Mouse (Mus musculus): ENCODE data around the gene Irf2bpl. TPM values are rescaled to one million over a fixed set of nuclear protein-coding genes. Genes with fewer than 3 reads are reported as not detected.

Gene Irf2bpl
- polyA plus RNA-seq, 1 experiment from 2014 or later, result 94.9 TPM

- no peaks in the 10 kb centered on the region for H3K9me3 ChIP-seq
- H3K4me1 ChIP-seq, result peaks cover 14% of the 10 kb centered on the region
- H3K36me3 ChIP-seq, result no peaks in the 10 kb centered on the region
- ATAC-seq (replicated peaks), result no peak
- no peak overlapping the region for H3K27ac ChIP-seq (replicated peaks)
- no peak overlapping the region for H3K9ac ChIP-seq (replicated peaks)
- 95% methylated on average over 5 of the region's 5 CpGs for WGBS
- H3K4me3 ChIP-seq, result no peak overlapping the region
- no peak overlapping the region for H3K4me2 ChIP-seq (replicated peaks)
- H3K27me3 ChIP-seq, result no peaks in the 10 kb centered on the region
Observed at GRCm38 (mm10) chr12:86864316-86865020, 20.1 kb downstream of the Irf2bpl start.

- H3K9ac ChIP-seq (replicated peaks), result no peak overlapping the region
- H3K4me2 ChIP-seq (replicated peaks), result no peak overlapping the region
- peaks cover 24% of the 10 kb centered on the region for H3K4me1 ChIP-seq
- H3K9me3 ChIP-seq, result no peaks in the 10 kb centered on the region
- H3K27ac ChIP-seq (replicated peaks), result peak overlapping the region; percentile 78
- no peak overlapping the region for H3K4me3 ChIP-seq
- peak; percentile 33; the same call in 1 of the 2 replicates for ATAC-seq (replicated peaks)
- no peaks in the 10 kb centered on the region for H3K27me3 ChIP-seq
- no peaks in the 10 kb centered on the region for H3K36me3 ChIP-seq
- 39% methylated on average over 10 of the region's 10 CpGs for WGBS
Observed at GRCm38 (mm10) chr12:86859924-86860790, 24.4 kb downstream of the Irf2bpl start.

- no peak for ATAC-seq (replicated peaks)
- H3K4me2 ChIP-seq (replicated peaks), result no peak overlapping the region
- H3K9ac ChIP-seq (replicated peaks), result no peak overlapping the region
- no peaks in the 10 kb centered on the region for H3K9me3 ChIP-seq
- H3K27ac ChIP-seq (replicated peaks), result peak overlapping the region; percentile 78
- no peaks in the 10 kb centered on the region for H3K27me3 ChIP-seq
- H3K4me3 ChIP-seq, result no peak overlapping the region
- 82% methylated on average over 6 of the region's 6 CpGs for WGBS
- H3K4me1 ChIP-seq, result peaks cover 24% of the 10 kb centered on the region
- no peaks in the 10 kb centered on the region for H3K36me3 ChIP-seq
Observed at GRCm38 (mm10) chr12:86858983-86859872, 25.4 kb downstream of the Irf2bpl start.

GRCm38 (mm10) chr12:86858498-86858897 lies 26.1 kb downstream of the Irf2bpl start:
- Histone ChIP-seq H3K4me3 (no peak overlapping the region), H3K4me2 (replicated peaks) (no peak overlapping the region), H3K36me3 (no peaks in the 10 kb centered on the region), H3K9me3 (no peaks in the 10 kb centered on the region), H3K4me1 (peaks cover 24% of the 10 kb centered on the region), H3K27me3 (no peaks in the 10 kb centered on the region), H3K9ac (replicated peaks) (no peak overlapping the region), H3K27ac (replicated peaks) (no peak overlapping the region)
- WGBS, result 99% methylated on average over 4 of the region's 4 CpGs
- no peak for ATAC-seq (replicated peaks)

GRCm38 (mm10) chr12:86857290-86857689 lies 27.3 kb downstream of the Irf2bpl start:
- 81% methylated on average over 8 of the region's 8 CpGs for WGBS
- H3K27me3 ChIP-seq, result no peaks in the 10 kb centered on the region
- ATAC-seq (replicated peaks), result no peak
- H3K9ac ChIP-seq (replicated peaks), result no peak overlapping the region
- no peaks in the 10 kb centered on the region for H3K9me3 ChIP-seq
- peaks cover 24% of the 10 kb centered on the region for H3K4me1 ChIP-seq
- H3K27ac ChIP-seq (replicated peaks), result no peak overlapping the region
- no peak overlapping the region for H3K4me3 ChIP-seq
- H3K4me2 ChIP-seq (replicated peaks), result no peak overlapping the region
- H3K36me3 ChIP-seq, result no peaks in the 10 kb centered on the region

GRCm38 (mm10) chr12:86855670-86856069 lies 28.9 kb downstream of the Irf2bpl start:
- no peaks in the 10 kb centered on the region for H3K9me3 ChIP-seq
- H3K27me3 ChIP-seq, result no peaks in the 10 kb centered on the region
- peak; percentile 74 for ATAC-seq (replicated peaks)
- peak overlapping the region; percentile 51 for H3K27ac ChIP-seq (replicated peaks)
- no peaks in the 10 kb centered on the region for H3K36me3 ChIP-seq
- WGBS, result 16% methylated on average over 11 of the region's 11 CpGs
- no peak overlapping the region for H3K4me3 ChIP-seq
- H3K4me2 ChIP-seq (replicated peaks), result peak overlapping the region; percentile 30
- H3K4me1 ChIP-seq, result peaks cover 27% of the 10 kb centered on the region
- H3K9ac ChIP-seq (replicated peaks), result no peak overlapping the region

- Histone ChIP-seq H3K27me3 (no peaks in the 10 kb centered on the region), H3K9me3 (no peaks in the 10 kb centered on the region), H3K9ac (replicated peaks) (no peak overlapping the region), H3K36me3 (no peaks in the 10 kb centered on the region), H3K4me1 (peaks cover 20% of the 10 kb centered on the region), H3K4me3 (no peak overlapping the region), H3K27ac (replicated peaks) (no peak overlapping the region), H3K4me2 (replicated peaks) (no peak overlapping the region)
- no peak for ATAC-seq (replicated peaks)
- WGBS, result 84% methylated on average over 1 of the region's 1 CpGs
Observed at GRCm38 (mm10) chr12:86853516-86853915, 31.1 kb downstream of the Irf2bpl start.

GRCm38 (mm10) chr12:86851313-86851712 lies 33.3 kb downstream of the Irf2bpl start:
- ATAC-seq (replicated peaks), result no peak
- Histone ChIP-seq H3K4me1 (peaks cover 20% of the 10 kb centered on the region), H3K27ac (replicated peaks) (peak overlapping the region; percentile 76; the same call in 1 of the 2 replicates), H3K27me3 (no peaks in the 10 kb centered on the region), H3K9me3 (no peaks in the 10 kb centered on the region), H3K4me2 (replicated peaks) (no peak overlapping the region), H3K36me3 (no peaks in the 10 kb centered on the region), H3K4me3 (no peak overlapping the region), H3K9ac (replicated peaks) (no peak overlapping the region)

- Histone ChIP-seq H3K9ac (replicated peaks) (no peak overlapping the region), H3K4me3 (no peak overlapping the region), H3K4me2 (replicated peaks) (no peak overlapping the region), H3K27me3 (no peaks in the 10 kb centered on the region), H3K36me3 (no peaks in the 10 kb centered on the region), H3K27ac (replicated peaks) (peak overlapping the region; percentile 76), H3K9me3 (no peaks in the 10 kb centered on the region), H3K4me1 (peaks cover 18% of the 10 kb centered on the region)
- 77% methylated on average over 5 of the region's 5 CpGs for WGBS
- peak; percentile 38; the same call in 1 of the 2 replicates for ATAC-seq (replicated peaks)
Observed at GRCm38 (mm10) chr12:86850746-86851145, 33.9 kb downstream of the Irf2bpl start.

- Histone ChIP-seq H3K4me3 (no peak overlapping the region), H3K9me3 (no peaks in the 10 kb centered on the region), H3K4me2 (replicated peaks) (no peak overlapping the region), H3K4me1 (peaks cover 14% of the 10 kb centered on the region), H3K27me3 (no peaks in the 10 kb centered on the region), H3K27ac (replicated peaks) (peak overlapping the region; percentile 76), H3K9ac (replicated peaks) (no peak overlapping the region), H3K36me3 (no peaks in the 10 kb centered on the region)
- peak; percentile 78 for ATAC-seq (replicated peaks)
- WGBS, result 45% methylated on average over 10 of the region's 10 CpGs
Observed at GRCm38 (mm10) chr12:86849945-86850626, 34.5 kb downstream of the Irf2bpl start.

- ATAC-seq (replicated peaks), result no peak
- H3K27ac ChIP-seq (replicated peaks), result no peak overlapping the region
- H3K27me3 ChIP-seq, result no peaks in the 10 kb centered on the region
- no peaks in the 10 kb centered on the region for H3K36me3 ChIP-seq
- WGBS, result 37% methylated on average over 15 of the region's 15 CpGs
- H3K4me3 ChIP-seq, result no peak overlapping the region
- no peak overlapping the region for H3K4me2 ChIP-seq (replicated peaks)
- H3K9me3 ChIP-seq, result no peaks in the 10 kb centered on the region
- 0 out of 2 replicates have a peak, but pooled peaks cover 3% of the 10 kb centered on the region for H3K4me1 ChIP-seq
- no peak overlapping the region for H3K9ac ChIP-seq (replicated peaks)
Observed at GRCm38 (mm10) chr12:86842866-86843459, 41.6 kb downstream of the Irf2bpl start.
